Mouse (Mus musculus) heart, postnatal 0 days (tissue): ENCODE measurements around the gene Tmem117. TPM values are rescaled to one million over a fixed set of nuclear protein-coding genes. Genes with fewer than 3 reads are reported as not detected.

Experiments
- ATAC-seq: fragments of 200-750 bp; cut with Nextera tagmentation; 2 replicates; pipeline ENCODE4 v1.8.0; 2017; ENCODE audit warnings: low read depth, moderate number of reproducible peaks, moderate library complexity; ENCODE audit not compliant: insufficient read depth
- DNase-seq: peaks from one replicate; pipeline ENCODE4 v3.0.0-alpha.2; 2016; ENCODE audit warnings: low spot score
- H3K27ac ChIP-seq: fragments of 300-500 bp; sonication (generic); 2 replicates; pipeline ENCODE4 v1.5.1; 2014; ENCODE audit warnings: low read depth, mild to moderate bottlenecking
- H3K27me3 ChIP-seq: fragments of 300-500 bp; sonication (generic); 2 replicates; pipeline ENCODE4 v1.6.1; 2014; ENCODE audit warnings: low read length, mixed read lengths; ENCODE audit not compliant: control insufficient read depth, insufficient read depth
- H3K36me3 ChIP-seq: fragments of 300-500 bp; sonication (generic); replicated peaks from 2 replicates; pipeline ENCODE4 v1.6.1; 2014; ENCODE audit warnings: low read length, mixed read lengths; ENCODE audit not compliant: control insufficient read depth, insufficient read depth
- H3K4me1 ChIP-seq: fragments of 300-500 bp; sonication (generic); 2 replicates; pipeline ENCODE4 v1.6.1; 2014; ENCODE audit warnings: antibody characterized with exemption; ENCODE audit not compliant: control insufficient read depth, insufficient read depth
- H3K4me2 ChIP-seq: fragments of 300-500 bp; sonication (generic); 2 replicates; pipeline ENCODE4 v1.6.1; 2014; ENCODE audit warnings: low read depth, mild to moderate bottlenecking, low read length, moderate library complexity
- H3K4me3 ChIP-seq: fragments of 300-500 bp; sonication (generic); 2 replicates; pipeline ENCODE4 v1.5.1; 2014; ENCODE audit warnings: low read depth, low read length
- H3K9ac ChIP-seq: fragments of 300-500 bp; sonication (generic); replicated peaks from 2 replicates; pipeline ENCODE4 v1.6.1; 2014; ENCODE audit warnings: low read depth, low read length, mixed read lengths
- H3K9me3 ChIP-seq: fragments of 300-500 bp; sonication (generic); replicated peaks from 2 replicates; pipeline ENCODE4 v1.6.1; 2016; ENCODE audit warnings: low read length; ENCODE audit not compliant: control insufficient read depth
- CTCF ChIP-seq: IDR thresholded peaks from 2 replicates; pipeline ENCODE4 v1.5.1; 2016; ENCODE audit warnings: antibody characterized with exemption, control low read depth, low read depth
- EP300 ChIP-seq: IDR thresholded peaks from 2 replicates; pipeline ENCODE4 v1.6.1; 2016; ENCODE audit warnings: antibody characterized with exemption, low read depth
- WGBS: fragments of 180-500 bp; shearing (Covaris S2); extraction: QIAGEN DNeasy Blood & Tissue Kit; methylation state at CpG from one replicate; pipeline ENCODE4 v1.1.7; 2014; 5-methylcytosine and 5-hydroxymethylcytosine counted together
- polyA plus RNA-seq: library from polyadenylated mRNA; unstranded; fragments of >200 nt; fragmentation: Nextera tagmentation; extraction: Ambion mirVana; gene quantifications from 2 replicates; pipeline ENCODE4 v1.2.1, GENCODE M21; 2015
- total RNA-seq: library from RNA; depleted of rRNA; stranded (reverse); fragments of >200 nt; gene quantifications from 2 replicates; pipeline ENCODE4 v1.2.3, GENCODE M21; 2014; ENCODE audit warnings: low replicate concordance

Gene Tmem117
- total and polyA plus RNA-seq, 2 experiments from 2014 or later = 2.5 to 3.5 TPM

- Histone ChIP-seq H3K4me1 (peaks cover 3% of the 10 kb centered on the region; the same call in 1 of the 2 replicates), H3K9me3 (no peaks in the 10 kb centered on the region), H3K36me3 (peaks cover 20% of the 10 kb centered on the region), H3K27me3 (no peaks in the 10 kb centered on the region), H3K4me3 (peak within 1 kb of the TSS; percentile 100), H3K27ac (peak within 1 kb of the TSS; percentile 90), H3K9ac (peak within 1 kb of the TSS; percentile 98), H3K4me2 (peak within 1 kb of the TSS; percentile 77)
- DNase-seq (peak; percentile 97), ATAC-seq (peak; percentile 99)
- WGBS = under 1% methylated on average over 53 of the region's 70 CpGs
- TF ChIP-seq EP300 (no peak), CTCF (no peak)
Measured at GRCm38 (mm10) chr15:94589219-94590075, 39.6 kb upstream of the Tmem117 start, which contains the start of gene Twf1. Twf1 (minus strand) TSS chr15:94589889.

- 11% methylated on average over 8 of the region's 8 CpGs for WGBS
- H3K27ac ChIP-seq = no peak overlapping the region
Measured at GRCm38 (mm10) chr15:94590083-94590482, 38.9 kb upstream of the Tmem117 start.

GRCm38 (mm10) chr15:94591356-94591755, 37.7 kb upstream of the Tmem117 start:
- Histone ChIP-seq H3K27ac (no peak overlapping the region), H3K4me3 (no peak overlapping the region), H3K9me3 (no peaks in the 10 kb centered on the region), H3K4me1 (peaks cover 3% of the 10 kb centered on the region; the same call in 1 of the 2 replicates), H3K4me2 (no peak overlapping the region), H3K9ac (no peak overlapping the region), H3K27me3 (no peaks in the 10 kb centered on the region), H3K36me3 (peaks cover under 1% of the 10 kb centered on the region; the same call in 1 of the 2 replicates)
- WGBS = 82% methylated on average over 4 of the region's 4 CpGs
- DNase-seq (no peak), ATAC-seq (no peak)
- TF ChIP-seq EP300 (no peak), CTCF (no peak)

More at GRCm38 (mm10) chr15:94590083-94590482, 38.9 kb upstream of the Tmem117 start:
- TF ChIP-seq EP300 = no peak
- Histone ChIP-seq H3K4me2 (peak overlapping the region; percentile 59), H3K27me3 (no peaks in the 10 kb centered on the region), H3K9ac (no peak overlapping the region), H3K4me3 (peak overlapping the region; percentile 100), H3K9me3 (no peaks in the 10 kb centered on the region), H3K36me3 (peaks cover 14% of the 10 kb centered on the region), H3K4me1 (peaks cover 3% of the 10 kb centered on the region; the same call in 1 of the 2 replicates)
- DNase-seq = no peak
- ATAC-seq = no peak

- no peak overlapping the region for H3K9ac ChIP-seq
- no peak overlapping the region for H3K4me3 ChIP-seq
- no peak for DNase-seq
- H3K9me3 ChIP-seq = no peaks in the 10 kb centered on the region
- WGBS = 75% methylated on average over 1 of the region's 1 CpGs
- no peaks in the 10 kb centered on the region for H3K27me3 ChIP-seq
- H3K27ac ChIP-seq = no peak overlapping the region
- TF ChIP-seq CTCF (no peak), EP300 (no peak)
- ATAC-seq = no peak
- no peaks in the 10 kb centered on the region for H3K4me1 ChIP-seq
- no peak overlapping the region for H3K4me2 ChIP-seq
- H3K36me3 ChIP-seq = no peaks in the 10 kb centered on the region
Measured at GRCm38 (mm10) chr15:94593586-94593985, 35.4 kb upstream of the Tmem117 start.

- no peaks in the 10 kb centered on the region for H3K36me3 ChIP-seq
- no peaks in the 10 kb centered on the region for H3K9me3 ChIP-seq
- DNase-seq = no peak
- H3K4me1 ChIP-seq = no peaks in the 10 kb centered on the region
- no peak for ATAC-seq
- 45% methylated on average over 11 of the region's 11 CpGs for WGBS
- H3K4me2 ChIP-seq = no peak overlapping the region
- no peaks in the 10 kb centered on the region for H3K27me3 ChIP-seq
- no peak overlapping the region for H3K27ac ChIP-seq
- TF ChIP-seq CTCF = no peak
- no peak for TF ChIP-seq EP300
- H3K9ac ChIP-seq = no peak overlapping the region
- no peak overlapping the region for H3K4me3 ChIP-seq
Measured at GRCm38 (mm10) chr15:94600145-94600707, 28.8 kb upstream of the Tmem117 start.
